Mouse (Mus musculus) thymus, adult 2 months (tissue): ENCODE data around the gene Ddr2. TPM values are rescaled to one million over a fixed set of nuclear protein-coding genes. Genes with fewer than 3 reads are reported as not detected.

Source experiments
- DNase-seq: peaks from one replicate; pipeline ENCODE4 v3.0.0; 2021
- H3K27ac ChIP-seq: fragments of 200-500 bp; 2 replicates; pipeline ENCODE4 v1.5.1; 2012; ENCODE audit warnings: low read length, control low read depth; ENCODE audit not compliant: control insufficient read depth, insufficient read depth
- H3K27me3 ChIP-seq: fragments of 200-500 bp; 2 replicates; pipeline ENCODE4 v1.6.1; 2012; ENCODE audit warnings: mild to moderate bottlenecking, low read length, moderate library complexity, mixed read lengths; ENCODE audit not compliant: control insufficient read depth, insufficient read depth
- H3K36me3 ChIP-seq: fragments of 200-500 bp; 2 replicates; pipeline ENCODE4 v1.6.1; 2012; ENCODE audit warnings: mild to moderate bottlenecking, low read length, moderate library complexity; ENCODE audit not compliant: control insufficient read depth, insufficient read depth
- H3K4me1 ChIP-seq: fragments of 200-500 bp; replicated peaks from 2 replicates; pipeline ENCODE4 v1.6.1; 2012; ENCODE audit warnings: low read length; ENCODE audit not compliant: control insufficient read depth, insufficient read depth
- H3K4me3 ChIP-seq: fragments of 200-500 bp; 2 replicates; pipeline ENCODE4 v1.5.1; 2012; ENCODE audit warnings: mild to moderate bottlenecking, low read length, control low read depth, moderate library complexity; ENCODE audit not compliant: control insufficient read depth, insufficient read depth
- CTCF ChIP-seq: fragments of 200-500 bp; IDR thresholded peaks from 2 replicates; pipeline ENCODE4 v1.5.1; 2012; ENCODE audit warnings: mild to moderate bottlenecking, control low read depth, low read length, moderate library complexity, borderline replicate concordance; ENCODE audit not compliant: control insufficient read depth, poor library complexity, insufficient read depth; ENCODE audit errors: extremely low read depth
- POLR2A ChIP-seq: fragments of 200-500 bp; IDR thresholded peaks from 2 replicates; pipeline ENCODE4 v1.6.1; 2012; ENCODE audit warnings: mild to moderate bottlenecking, low read length, control low read depth, moderate library complexity; ENCODE audit not compliant: control insufficient read depth, poor library complexity, insufficient read depth; ENCODE audit errors: extremely low read depth
- WGBS: fragments of 180-500 bp; shearing (Covaris S2); methylation state at CpG from one replicate; pipeline ENCODE4 v1.1.7; 2018; 5-methylcytosine and 5-hydroxymethylcytosine counted together
- polyA plus RNA-seq: library from polyadenylated mRNA; depleted of rRNA; stranded (reverse); fragments of >200 nt; gene quantifications from 2 replicates; pipeline ENCODE4 v1.2.3, GENCODE M21; 2012

The Ddr2 gene
- polyA plus RNA-seq, 1 experiment: 4.2 TPM

GRCm38 (mm10) chr1:170060214-170060613, 50.3 kb downstream of the Ddr2 start:
- no peaks in the 10 kb centered on the region for H3K36me3 ChIP-seq
- H3K27me3 ChIP-seq: no peaks in the 10 kb centered on the region
- TF ChIP-seq CTCF (no peak), POLR2A (no peak)
- no peak for DNase-seq
- H3K27ac ChIP-seq: no peak overlapping the region
- H3K4me1 ChIP-seq: no peaks in the 10 kb centered on the region
- 88% methylated on average over 3 of the region's 3 CpGs for WGBS
- no peak overlapping the region for H3K4me3 ChIP-seq

GRCm38 (mm10) chr1:170059347-170059746, 51.2 kb downstream of the Ddr2 start:
- Histone ChIP-seq H3K27me3 (no peaks in the 10 kb centered on the region), H3K4me1 (no peaks in the 10 kb centered on the region), H3K4me3 (no peak overlapping the region), H3K36me3 (no peaks in the 10 kb centered on the region), H3K27ac (no peak overlapping the region)
- DNase-seq: no peak
- WGBS: 78% methylated on average over 9 of the region's 9 CpGs
- TF ChIP-seq CTCF (no peak), POLR2A (no peak)

GRCm38 (mm10) chr1:170058051-170058450, 52.5 kb downstream of the Ddr2 start:
- DNase-seq: no peak
- no peak for TF ChIP-seq CTCF
- TF ChIP-seq POLR2A: no peak
- Histone ChIP-seq H3K4me3 (no peak overlapping the region), H3K27me3 (no peaks in the 10 kb centered on the region), H3K27ac (no peak overlapping the region), H3K4me1 (no peaks in the 10 kb centered on the region), H3K36me3 (no peaks in the 10 kb centered on the region)
- WGBS: 91% methylated on average over 11 of the region's 11 CpGs

DNA sequence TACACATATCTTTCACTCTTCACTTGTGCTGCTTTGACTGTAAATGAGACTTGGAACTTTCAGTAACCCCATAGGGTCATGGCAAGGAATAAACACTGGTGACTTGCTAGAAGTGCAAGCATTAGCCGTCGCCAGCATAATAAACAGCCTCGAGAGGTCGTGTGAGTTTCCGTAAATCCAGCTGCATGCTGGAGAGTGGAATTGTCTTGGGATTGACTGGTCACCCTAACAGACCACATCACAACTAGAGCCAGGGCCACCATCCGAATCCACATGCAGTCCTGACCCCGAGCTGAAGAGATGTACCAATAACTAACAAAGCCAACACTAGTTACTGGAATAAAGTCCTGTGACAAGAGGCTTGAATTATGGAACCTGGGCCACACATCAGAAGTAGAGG, 53.0 kb downstream of the Ddr2 start:
- Histone ChIP-seq H3K4me1 (no peaks in the 10 kb centered on the region), H3K4me3 (no peak overlapping the region), H3K27me3 (no peaks in the 10 kb centered on the region), H3K27ac (no peak overlapping the region), H3K36me3 (no peaks in the 10 kb centered on the region)
- WGBS: 96% methylated on average over 7 of the region's 7 CpGs
- no peak for TF ChIP-seq POLR2A
- no peak for TF ChIP-seq CTCF
- no peak for DNase-seq

GRCm38 (mm10) chr1:170056921-170057320, 53.6 kb downstream of the Ddr2 start:
- no peaks in the 10 kb centered on the region for H3K4me1 ChIP-seq
- H3K27ac ChIP-seq: no peak overlapping the region
- WGBS: 86% methylated on average over 3 of the region's 3 CpGs
- no peaks in the 10 kb centered on the region for H3K36me3 ChIP-seq
- H3K4me3 ChIP-seq: no peak overlapping the region
- DNase-seq: no peak
- TF ChIP-seq CTCF (no peak), POLR2A (no peak)
- H3K27me3 ChIP-seq: no peaks in the 10 kb centered on the region

DNA sequence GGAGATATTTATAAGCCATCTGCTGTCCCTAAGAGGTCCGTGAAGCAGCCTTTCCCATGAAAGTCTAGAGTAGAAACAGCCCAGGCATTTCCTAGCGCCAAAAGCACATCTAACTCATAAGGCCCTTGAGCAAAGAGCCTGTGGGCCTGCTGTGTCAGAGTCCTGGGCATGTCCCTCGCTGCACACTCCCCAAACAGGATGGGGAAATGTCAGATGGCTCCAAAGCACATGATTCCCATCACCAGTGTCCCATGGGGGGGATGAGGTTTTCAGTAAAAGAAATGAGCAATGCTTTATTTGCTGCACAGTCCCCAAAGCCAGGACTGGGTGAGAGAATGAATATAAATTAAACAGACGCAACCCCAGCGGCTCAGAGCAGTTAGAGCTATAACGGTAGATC, 54.3 kb downstream of the Ddr2 start:
- no peak for DNase-seq
- Histone ChIP-seq H3K27me3 (no peaks in the 10 kb centered on the region), H3K27ac (no peak overlapping the region), H3K4me1 (no peaks in the 10 kb centered on the region), H3K36me3 (no peaks in the 10 kb centered on the region), H3K4me3 (no peak overlapping the region)
- no peak for TF ChIP-seq CTCF
- no peak for TF ChIP-seq POLR2A
- WGBS: 92% methylated on average over 6 of the region's 6 CpGs

DNA sequence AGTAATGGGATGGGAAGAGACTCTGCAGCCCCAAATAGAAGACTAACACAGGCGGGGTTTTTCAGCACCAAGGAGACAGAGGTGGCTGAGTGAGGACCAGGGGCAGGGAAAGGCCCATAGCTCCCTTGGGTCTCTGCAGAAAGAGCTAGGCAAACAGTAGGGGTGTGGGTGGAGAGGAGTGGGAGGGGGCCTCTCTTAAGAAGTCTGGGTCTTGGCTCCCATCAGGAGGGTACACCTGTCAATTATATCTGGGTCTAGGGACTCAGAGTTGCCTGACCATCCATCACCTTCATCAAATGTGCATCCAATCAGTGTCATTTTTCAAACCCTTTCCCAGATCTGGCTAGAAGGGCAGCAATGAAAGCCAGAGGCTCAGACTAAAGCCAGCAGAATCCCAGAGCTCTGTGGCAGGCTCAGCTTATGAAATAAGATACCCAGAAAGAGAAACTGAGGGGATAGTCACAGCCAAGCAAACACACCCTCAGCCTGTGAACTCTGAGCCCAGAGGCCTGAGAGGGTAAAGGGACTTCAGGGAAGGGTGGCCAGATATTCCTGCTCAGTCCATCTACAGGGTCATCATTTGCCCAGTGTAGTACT, 58.0 kb downstream of the Ddr2 start:
- no peak for TF ChIP-seq POLR2A
- no peak for TF ChIP-seq CTCF
- 88% methylated on average over 1 of the region's 1 CpGs for WGBS
- H3K27ac ChIP-seq: no peak overlapping the region
- H3K4me1 ChIP-seq: no peaks in the 10 kb centered on the region
- H3K4me3 ChIP-seq: no peak overlapping the region
- H3K27me3 ChIP-seq: no peaks in the 10 kb centered on the region
- no peak for DNase-seq
- no peaks in the 10 kb centered on the region for H3K36me3 ChIP-seq
